Mouse (Mus musculus) kidney, adult 11 months (tissue): ENCODE results near the gene Helb.

Source experiments
- DNase-seq: peaks from one replicate; pipeline ENCODE4 v3.0.0; 2022

Gene Helb

GRCm38 (mm10) chr10:120077850-120078249 is 34.9 kb downstream of the Helb start:
- DNase-seq, result no peak

DNA sequence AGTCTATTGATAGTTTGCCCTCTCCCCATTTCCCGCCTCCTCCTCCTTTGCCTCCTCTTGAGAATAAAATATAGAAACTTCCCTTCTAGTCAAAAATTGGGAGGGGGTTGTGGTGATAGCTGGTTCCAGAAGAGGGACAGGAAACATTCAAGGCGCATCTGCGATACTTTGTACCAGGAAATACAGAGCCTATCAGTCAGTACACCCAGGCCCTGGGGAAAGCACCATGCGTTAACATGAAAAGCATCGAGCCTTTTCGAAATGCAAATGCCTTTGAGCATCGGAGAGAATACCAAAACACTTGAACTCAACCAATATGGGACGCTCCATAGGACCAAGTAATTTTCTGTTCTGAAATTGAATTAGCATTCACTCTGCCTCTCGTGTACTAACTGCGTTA is 46.5 kb downstream of the Helb start:
- no peak for DNase-seq

DNA sequence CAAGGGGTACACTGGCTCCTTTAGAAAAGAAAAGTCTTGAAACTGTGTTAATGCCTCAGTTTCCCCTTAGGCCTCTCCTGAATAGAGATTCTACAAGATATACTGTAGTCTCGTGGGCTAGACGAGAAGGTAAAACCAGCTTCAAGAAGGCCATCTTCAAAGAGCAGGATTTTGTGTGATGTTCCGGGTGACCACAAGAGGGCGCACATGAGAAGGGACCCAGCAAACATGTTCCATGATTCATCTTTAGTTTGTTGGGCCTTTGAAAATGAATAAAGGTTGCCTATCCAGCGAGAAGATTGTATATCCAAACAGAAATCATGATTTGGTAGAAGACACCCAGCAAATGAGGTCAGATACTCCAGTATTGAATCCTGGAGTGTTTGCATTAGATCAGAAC is 48.4 kb downstream of the Helb start:
- peak; percentile 19 for DNase-seq

DNA sequence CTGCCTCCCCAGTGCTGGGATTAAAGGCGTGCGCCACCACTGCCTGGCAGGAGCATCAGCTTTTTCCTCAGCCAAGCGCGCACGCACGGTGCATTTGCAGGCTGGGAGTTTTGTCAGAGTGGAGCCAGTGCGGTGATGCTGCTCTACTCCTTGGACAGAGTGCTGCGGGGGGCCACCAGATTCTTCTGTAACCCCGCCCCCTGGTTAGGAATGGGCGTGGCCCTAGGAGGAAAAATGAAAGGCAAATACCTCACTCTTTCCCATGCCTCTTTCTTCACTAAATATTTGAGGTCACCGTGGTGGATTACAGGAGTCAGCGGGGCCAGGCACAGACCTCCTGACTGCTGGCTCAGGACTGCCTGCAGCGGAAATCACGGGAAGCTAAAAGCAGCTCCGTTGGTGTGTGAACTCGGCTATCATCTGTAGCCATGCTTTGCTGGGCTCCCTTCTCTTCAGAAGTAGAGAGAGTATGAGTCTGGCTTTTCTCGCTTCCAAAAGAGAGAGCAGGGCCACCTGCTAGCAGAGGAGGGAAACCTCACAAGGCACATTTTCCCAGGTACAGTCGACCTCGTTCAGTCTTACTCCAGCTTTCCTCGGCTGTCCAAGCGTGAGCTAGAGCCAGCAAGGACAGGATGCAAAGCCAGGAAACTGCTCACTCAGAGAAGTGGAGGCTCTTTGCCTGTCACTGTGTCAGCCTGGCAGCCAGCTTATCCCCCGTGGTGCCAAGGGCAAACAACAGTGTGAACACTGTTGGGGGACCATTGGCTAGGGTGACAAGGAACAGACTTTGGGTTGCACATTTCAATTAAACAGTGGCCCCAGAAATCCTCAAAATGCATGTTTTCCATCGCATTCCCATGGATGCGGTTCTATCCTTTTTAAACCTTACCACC is 51.3 kb downstream of the Helb start:
- no peak for DNase-seq

- DNase-seq, result no peak
Observed at GRCm38 (mm10) chr10:120060579-120061237, 52.1 kb downstream of the Helb start.

DNA sequence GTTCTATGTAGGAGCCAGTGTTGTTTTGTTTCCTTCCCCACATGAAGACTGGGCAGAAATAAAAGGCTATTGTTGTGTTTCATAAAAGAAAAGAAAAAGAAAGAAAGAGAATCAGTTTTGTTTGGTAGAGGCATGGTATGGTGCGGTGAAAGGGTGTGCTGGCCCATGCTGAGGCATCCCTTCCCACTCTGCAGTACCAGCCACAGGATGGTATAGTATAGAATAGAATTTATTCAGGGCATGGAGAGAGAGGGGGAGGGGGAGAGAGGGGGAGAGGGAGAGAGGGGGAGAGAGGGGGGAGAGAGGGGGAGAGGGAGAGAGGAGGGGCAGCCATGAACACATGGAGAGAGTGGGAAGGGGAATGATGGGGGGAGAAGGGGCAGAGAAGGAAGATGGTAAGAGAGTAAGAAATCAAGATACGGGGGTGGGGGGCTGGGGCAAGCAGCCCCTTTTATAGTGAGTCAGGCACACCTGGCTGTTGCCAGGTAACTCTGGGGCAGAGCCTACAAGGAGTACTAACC is 68.0 kb downstream of the Helb start:
- no peak for DNase-seq

- no peak for DNase-seq
Observed at GRCm38 (mm10) chr10:120044237-120044636, 68.5 kb downstream of the Helb start.

- no peak for DNase-seq
Observed at GRCm38 (mm10) chr10:120038194-120038593, 74.6 kb downstream of the Helb start.

- no peak for DNase-seq
Observed at GRCm38 (mm10) chr10:120035824-120036223, 77.0 kb downstream of the Helb start.

DNA sequence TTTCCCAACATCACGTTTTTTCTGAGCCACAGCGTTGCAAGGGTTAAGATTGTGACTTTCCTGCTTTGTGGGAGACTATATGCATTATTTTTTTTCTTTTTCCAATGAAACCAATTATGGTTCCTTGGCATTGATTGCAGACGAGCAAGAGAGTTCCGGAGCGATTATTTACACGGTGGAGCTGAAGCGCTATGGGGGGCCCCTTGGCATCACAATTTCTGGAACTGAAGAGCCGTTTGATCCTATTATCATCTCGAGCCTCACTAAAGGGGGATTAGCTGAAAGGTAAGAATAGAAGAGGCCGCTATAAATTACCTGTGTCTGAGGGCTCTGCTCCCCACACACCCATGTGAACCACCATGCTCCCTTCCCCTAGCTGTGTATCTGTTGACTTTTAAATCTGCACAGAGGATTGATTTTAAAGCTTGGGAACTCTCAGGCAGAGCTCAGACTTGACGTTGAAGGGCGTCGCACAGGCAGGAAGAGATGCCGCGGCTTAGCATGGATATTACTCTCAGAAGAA is 77.5 kb downstream of the Helb start:
- no peak for DNase-seq

DNA sequence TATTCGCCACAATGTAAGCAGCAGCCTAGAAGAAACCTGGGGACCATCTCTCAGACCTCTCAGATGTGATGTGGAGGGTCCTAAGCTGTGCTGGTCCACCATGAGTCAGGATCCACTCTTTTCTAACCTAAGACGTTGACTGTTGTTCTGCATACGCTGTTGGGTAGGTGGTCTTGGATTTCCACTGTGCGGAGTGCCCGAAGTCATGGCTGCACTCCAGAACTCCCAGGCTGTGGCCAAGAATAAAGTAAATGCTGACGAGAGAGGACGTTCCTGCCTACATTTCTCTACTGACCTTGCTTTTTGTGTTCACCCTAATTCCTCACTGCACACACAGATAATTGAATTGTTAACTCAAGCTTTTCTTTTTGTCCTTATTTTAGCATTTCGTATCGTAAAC is 78.9 kb downstream of the Helb start:
- DNase-seq, result no peak
